Mouse (Mus musculus): ENCODE data around the gene Fhit.

The Fhit gene

GRCm38 (mm10) chr14:10485798-10486197, 676.0 kb downstream of the Fhit start:
- DNase-seq: no peak

- DNase-seq: no peak
These were observed 678.8 kb downstream of the Fhit start for GRCm38 (mm10) chr14:10482851-10483613.

- no peak for DNase-seq
These were observed 680.5 kb downstream of the Fhit start for GRCm38 (mm10) chr14:10481370-10481769.

- no peak for DNase-seq
These were observed 681.2 kb downstream of the Fhit start for GRCm38 (mm10) chr14:10480681-10481080.

GRCm38 (mm10) chr14:10453001-10453861, 708.6 kb downstream of the Fhit start:
- peak; percentile 75 for DNase-seq

GRCm38 (mm10) chr14:10452234-10452633, 709.6 kb downstream of the Fhit start:
- no peak for DNase-seq

- no peak for DNase-seq
These were observed 716.5 kb downstream of the Fhit start for GRCm38 (mm10) chr14:10445360-10445759.

- no peak for DNase-seq
These were observed 722.7 kb downstream of the Fhit start for GRCm38 (mm10) chr14:10439007-10439749.

GRCm38 (mm10) chr14:10436193-10436592, 725.6 kb downstream of the Fhit start:
- no peak for DNase-seq

GRCm38 (mm10) chr14:10432502-10432901, 729.3 kb downstream of the Fhit start:
- DNase-seq: no peak

- no peak for DNase-seq
These were observed 731.3 kb downstream of the Fhit start for GRCm38 (mm10) chr14:10430396-10431000.

- no peak for DNase-seq
These were observed 738.3 kb downstream of the Fhit start for GRCm38 (mm10) chr14:10423499-10423898.

GRCm38 (mm10) chr14:10422261-10422660, 739.6 kb downstream of the Fhit start:
- no peak for DNase-seq

- no peak for DNase-seq
These were observed 746.8 kb downstream of the Fhit start for GRCm38 (mm10) chr14:10415068-10415467.

- no peak for DNase-seq
These were observed 752.4 kb downstream of the Fhit start for GRCm38 (mm10) chr14:10409306-10409962.

GRCm38 (mm10) chr14:10405346-10405745, 756.5 kb downstream of the Fhit start:
- DNase-seq: no peak

GRCm38 (mm10) chr14:10367783-10368680, 793.8 kb downstream of the Fhit start:
- DNase-seq: no peak

GRCm38 (mm10) chr14:10366808-10367207, 795.0 kb downstream of the Fhit start:
- DNase-seq: no peak

GRCm38 (mm10) chr14:10364281-10364680, 797.6 kb downstream of the Fhit start:
- no peak for DNase-seq

- no peak for DNase-seq
These were observed 798.5 kb downstream of the Fhit start for GRCm38 (mm10) chr14:10363306-10363705.

GRCm38 (mm10) chr14:10345905-10346304, 815.9 kb downstream of the Fhit start:
- DNase-seq: no peak
